Mouse (Mus musculus): ENCODE results near the gene Tmem8b. TPM values are rescaled to one million over a fixed set of nuclear protein-coding genes. Genes with fewer than 3 reads are reported as not detected.

Gene Tmem8b
- polyA plus RNA-seq, 1 experiment from 2014 or later: 4.4 TPM

DNA sequence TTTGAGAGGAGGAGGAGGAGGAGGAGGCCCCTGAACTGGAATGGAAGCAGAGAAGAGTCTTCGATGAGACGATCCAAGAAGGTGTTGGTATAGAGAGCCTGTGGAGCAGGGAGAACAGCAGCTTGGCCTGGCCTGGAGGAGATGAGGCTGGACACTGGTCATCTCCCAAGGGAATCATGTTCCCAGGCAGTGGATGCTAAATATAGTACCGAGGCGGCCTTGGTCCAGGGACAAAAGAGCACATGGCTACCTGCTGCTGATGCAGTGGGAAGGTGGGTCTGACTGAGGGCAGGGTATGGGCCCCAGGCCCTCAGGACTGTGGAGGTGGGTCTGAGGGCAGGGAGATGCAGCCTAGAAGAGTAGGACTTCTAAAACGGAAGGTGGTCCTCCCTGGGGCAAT, 64.4 kb downstream of the Tmem8b start:
- H3K36me3 ChIP-seq (ENCODE audit: control insufficient read depth, insufficient read depth, low read length): no peaks in the 10 kb centered on the region
- H3K4me2 ChIP-seq: no peak overlapping the region
- no peaks in the 10 kb centered on the region for H3K4me1 ChIP-seq (ENCODE audit: control insufficient read depth, insufficient read depth, low read length)
- no peak overlapping the region for H3K27ac ChIP-seq (ENCODE audit: low read depth, low read length)
- 88% methylated on average over 5 of the region's 5 CpGs for WGBS
- ATAC-seq (ENCODE audit: low FRiP score) (no peak), DNase-seq (ENCODE audit: low spot score, missing footprints) (no peak)
- H3K9ac ChIP-seq (ENCODE audit: low read length): no peak overlapping the region
- no peak overlapping the region for H3K4me3 ChIP-seq (ENCODE audit: low read depth, low read length)
- H3K9me3 ChIP-seq (ENCODE audit: control insufficient read depth, low read length): no peaks in the 10 kb centered on the region
- H3K27me3 ChIP-seq (ENCODE audit: control insufficient read depth, insufficient read depth, low read length): no peaks in the 10 kb centered on the region

DNA sequence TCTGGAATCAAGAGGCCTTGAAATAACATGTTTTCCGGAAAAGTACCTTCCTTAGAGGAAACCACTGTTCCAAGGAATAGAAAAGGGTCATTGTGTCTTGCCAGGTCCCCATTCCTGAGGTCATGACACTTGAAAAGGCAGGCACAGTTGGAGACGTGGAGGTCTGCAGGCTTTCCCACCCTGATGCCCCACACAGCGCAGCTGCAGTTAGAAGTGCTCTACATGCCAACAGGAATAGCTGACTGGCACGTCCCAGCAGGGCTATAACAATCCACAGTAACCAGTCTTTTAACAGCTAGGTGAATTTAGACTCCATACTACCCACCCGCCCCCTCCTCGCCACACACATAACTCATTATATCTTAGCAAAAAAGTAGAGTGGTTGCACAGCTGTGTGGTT, 68.4 kb downstream of the Tmem8b start:
- H3K4me1 ChIP-seq (ENCODE audit: control insufficient read depth, insufficient read depth, low read length): no peaks in the 10 kb centered on the region
- ATAC-seq (ENCODE audit: low FRiP score) (no peak), DNase-seq (ENCODE audit: low spot score, missing footprints) (no peak)
- H3K4me3 ChIP-seq (ENCODE audit: low read depth, low read length): no peak overlapping the region
- no peak overlapping the region for H3K27ac ChIP-seq (ENCODE audit: low read depth, low read length)
- no peaks in the 10 kb centered on the region for H3K9me3 ChIP-seq (ENCODE audit: control insufficient read depth, low read length)
- no peaks in the 10 kb centered on the region for H3K27me3 ChIP-seq (ENCODE audit: control insufficient read depth, insufficient read depth, low read length)
- 65% methylated on average over 6 of the region's 6 CpGs for WGBS
- H3K36me3 ChIP-seq (ENCODE audit: control insufficient read depth, insufficient read depth, low read length): no peaks in the 10 kb centered on the region
- H3K4me2 ChIP-seq: no peak overlapping the region
- no peak overlapping the region for H3K9ac ChIP-seq (ENCODE audit: low read length)

- Histone ChIP-seq H3K9ac (ENCODE audit: low read length) (no peak overlapping the region), H3K4me2 (no peak overlapping the region), H3K4me1 (ENCODE audit: control insufficient read depth, insufficient read depth, low read length) (no peaks in the 10 kb centered on the region), H3K36me3 (ENCODE audit: control insufficient read depth, insufficient read depth, low read length) (no peaks in the 10 kb centered on the region), H3K27ac (ENCODE audit: low read depth, low read length) (no peak overlapping the region), H3K27me3 (ENCODE audit: control insufficient read depth, insufficient read depth, low read length) (no peaks in the 10 kb centered on the region), H3K9me3 (ENCODE audit: control insufficient read depth, low read length) (no peaks in the 10 kb centered on the region), H3K4me3 (ENCODE audit: low read depth, low read length) (no peak overlapping the region)
- WGBS: 80% methylated on average over 8 of the region's 8 CpGs
- DNase-seq (ENCODE audit: low spot score, missing footprints): no peak
- ATAC-seq (ENCODE audit: low FRiP score): no peak
These were observed 70.4 kb downstream of the Tmem8b start for GRCm38 (mm10) chr4:43738989-43739674.

GRCm38 (mm10) chr4:43741526-43741925, 72.8 kb downstream of the Tmem8b start:
- Histone ChIP-seq H3K4me1 (ENCODE audit: control insufficient read depth, insufficient read depth, low read length) (no peaks in the 10 kb centered on the region), H3K27me3 (ENCODE audit: control insufficient read depth, insufficient read depth, low read length) (no peaks in the 10 kb centered on the region), H3K4me3 (ENCODE audit: low read depth, low read length) (no peak overlapping the region), H3K4me2 (no peak overlapping the region), H3K36me3 (ENCODE audit: control insufficient read depth, insufficient read depth, low read length) (no peaks in the 10 kb centered on the region), H3K27ac (ENCODE audit: low read depth, low read length) (no peak overlapping the region), H3K9ac (ENCODE audit: low read length) (no peak overlapping the region), H3K9me3 (ENCODE audit: control insufficient read depth, low read length) (no peaks in the 10 kb centered on the region)
- DNase-seq (ENCODE audit: low spot score, missing footprints) (peak; percentile 60), ATAC-seq (ENCODE audit: low FRiP score) (no peak)
- WGBS: 72% methylated on average over 5 of the region's 5 CpGs

Small RNA genes lying within 50 kb of the gene (microRNA-seq; reads per million reads assigned to microRNA genes)
- gene Gm25262: not detected

Other genes starting within 250 kb of the Tmem8b start
- 0.54 and 0.59 TPM in 2 replicates for gene Fam166b, start 239.8 kb upstream of the Tmem8b start, polyA plus RNA-seq (2014; fragmentation: Nextera tagmentation; extraction: Ambion mirVana)
- 7.2 and 7.3 TPM in 2 replicates for gene Tesk1, start 227.0 kb upstream of the Tmem8b start, polyA plus RNA-seq (2014; fragmentation: Nextera tagmentation; extraction: Ambion mirVana)
- 2.9 and 3.4 TPM in 2 replicates for gene Cd72, start 214.3 kb upstream of the Tmem8b start, polyA plus RNA-seq (2014; fragmentation: Nextera tagmentation; extraction: Ambion mirVana)
- not detected in 2 replicates for gene Sit1, start 185.2 kb upstream of the Tmem8b start, polyA plus RNA-seq (2014; fragmentation: Nextera tagmentation; extraction: Ambion mirVana)
- gene Ccdc107, start 176.1 kb upstream of the Tmem8b start, polyA plus RNA-seq (2014; fragmentation: Nextera tagmentation; extraction: Ambion mirVana): 45.8 and 48.8 TPM in 2 replicates
- gene Arhgef39, start 169.3 kb upstream of the Tmem8b start, polyA plus RNA-seq (2014; fragmentation: Nextera tagmentation; extraction: Ambion mirVana): 32.4 and 40.2 TPM in 2 replicates
- gene Car9, start 162.0 kb upstream of the Tmem8b start, polyA plus RNA-seq (2014; fragmentation: Nextera tagmentation; extraction: Ambion mirVana): 0.07 TPM in 1 of 2 replicates, not detected in the other
- gene Tpm2, start 145.2 kb upstream of the Tmem8b start, polyA plus RNA-seq (2014; fragmentation: Nextera tagmentation; extraction: Ambion mirVana): 44.0 and 51.8 TPM in 2 replicates
- 46.4 and 54.5 TPM in 2 replicates for gene Creb3, start 106.6 kb upstream of the Tmem8b start, polyA plus RNA-seq (2014; fragmentation: Nextera tagmentation; extraction: Ambion mirVana)
- gene Tln1, start 106.3 kb upstream of the Tmem8b start, polyA plus RNA-seq (2014; fragmentation: Nextera tagmentation; extraction: Ambion mirVana): 38.4 and 40.4 TPM in 2 replicates
- 22.0 and 25.2 TPM in 2 replicates for gene Rgp1, start 90.3 kb upstream of the Tmem8b start, polyA plus RNA-seq (2014; fragmentation: Nextera tagmentation; extraction: Ambion mirVana)
- gene Gba2, start 90.1 kb upstream of the Tmem8b start, polyA plus RNA-seq (2014; fragmentation: Nextera tagmentation; extraction: Ambion mirVana): 24.5 and 26.1 TPM in 2 replicates
- gene Msmp, start 84.5 kb upstream of the Tmem8b start, polyA plus RNA-seq (2014; fragmentation: Nextera tagmentation; extraction: Ambion mirVana): 0.63 TPM in 1 of 2 replicates, not detected in the other
- gene Npr2, start 37.0 kb upstream of the Tmem8b start, polyA plus RNA-seq (2014; fragmentation: Nextera tagmentation; extraction: Ambion mirVana): 14.0 and 15.5 TPM in 2 replicates
- gene Spag8, start 15.4 kb upstream of the Tmem8b start, polyA plus RNA-seq (2014; fragmentation: Nextera tagmentation; extraction: Ambion mirVana): 2.9 and 3.4 TPM in 2 replicates
- gene Hint2, start 12.5 kb upstream of the Tmem8b start, polyA plus RNA-seq (2014; fragmentation: Nextera tagmentation; extraction: Ambion mirVana): 70.0 and 72.9 TPM in 2 replicates
- 2.4 and 2.5 TPM in 2 replicates for gene Fam221b, start 174 bp downstream of the Tmem8b start, polyA plus RNA-seq (2014; fragmentation: Nextera tagmentation; extraction: Ambion mirVana)
- gene Olfr70, start 31.8 kb downstream of the Tmem8b start, polyA plus RNA-seq (2014; fragmentation: Nextera tagmentation; extraction: Ambion mirVana): not detected in 2 replicates
- not detected in 2 replicates for gene Olfr71, start 41.3 kb downstream of the Tmem8b start, polyA plus RNA-seq (2014; fragmentation: Nextera tagmentation; extraction: Ambion mirVana)
- 0.11 and 0.25 TPM in 2 replicates for gene Hrct1, start 58.2 kb downstream of the Tmem8b start, polyA plus RNA-seq (2014; fragmentation: Nextera tagmentation; extraction: Ambion mirVana)
- gene Spaar, start 61.1 kb downstream of the Tmem8b start, polyA plus RNA-seq (2014; fragmentation: Nextera tagmentation; extraction: Ambion mirVana): 0.04 TPM in 1 of 2 replicates, not detected in the other
- gene Olfr159, start 102.0 kb downstream of the Tmem8b start, polyA plus RNA-seq (2014; fragmentation: Nextera tagmentation; extraction: Ambion mirVana): not detected in 2 replicates
- not detected in 2 replicates for gene Olfr156, start 154.9 kb downstream of the Tmem8b start, polyA plus RNA-seq (2014; fragmentation: Nextera tagmentation; extraction: Ambion mirVana)
- not detected in 2 replicates for gene Olfr157, start 171.2 kb downstream of the Tmem8b start, polyA plus RNA-seq (2014; fragmentation: Nextera tagmentation; extraction: Ambion mirVana)
- not detected in 2 replicates for gene Olfr155, start 182.6 kb downstream of the Tmem8b start, polyA plus RNA-seq (2014; fragmentation: Nextera tagmentation; extraction: Ambion mirVana)
- 11.9 and 13.6 TPM in 2 replicates for gene Reck, start 206.6 kb downstream of the Tmem8b start, polyA plus RNA-seq (2014; fragmentation: Nextera tagmentation; extraction: Ambion mirVana)